Mouse (Mus musculus): ENCODE data around the gene Hs3st5. TPM values are rescaled to one million over a fixed set of nuclear protein-coding genes. Genes with fewer than 3 reads are reported as not detected.

Hs3st5 gene
- polyA plus RNA-seq, 1 experiment from 2014 or later, result 17.5 TPM

DNA sequence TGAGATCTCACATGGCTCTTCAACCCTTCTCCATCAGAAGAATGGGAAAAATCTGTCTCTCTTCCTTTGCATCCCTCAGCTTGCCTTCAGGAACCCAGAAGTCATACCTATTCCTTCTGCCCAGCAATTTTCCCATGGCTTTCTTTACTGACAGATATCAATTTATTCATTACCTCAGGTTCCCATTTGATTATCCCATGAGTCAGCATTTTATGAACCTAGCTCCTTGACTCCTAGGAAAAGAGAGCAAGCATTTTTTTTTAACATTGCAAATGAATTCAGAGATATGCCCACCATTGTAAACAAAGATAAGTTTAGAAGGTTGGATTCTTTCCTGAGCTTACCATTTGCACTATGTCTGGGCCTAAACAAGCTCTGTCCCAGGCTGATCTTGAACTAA is 232.8 kb downstream of the Hs3st5 start:
- Histone ChIP-seq H3K4me1 (replicated peaks) (no peaks in the 10 kb centered on the region), H3K4me2 (replicated peaks) (no peak overlapping the region), H3K27ac (no peak overlapping the region), H3K4me3 (replicated peaks) (no peak overlapping the region), H3K36me3 (no peaks in the 10 kb centered on the region), H3K9ac (replicated peaks) (no peak overlapping the region), H3K27me3 (no peaks in the 10 kb centered on the region), H3K9me3 (no peaks in the 10 kb centered on the region)
- no peak for ATAC-seq

GRCm38 (mm10) chr10:36750021-36750420 is 243.4 kb downstream of the Hs3st5 start:
- H3K36me3 ChIP-seq, result no peaks in the 10 kb centered on the region
- H3K27me3 ChIP-seq, result no peaks in the 10 kb centered on the region
- H3K4me1 ChIP-seq (replicated peaks), result 0 out of 2 replicates have a peak, but pooled peaks cover 7% of the 10 kb centered on the region
- no peak overlapping the region for H3K9ac ChIP-seq (replicated peaks)
- no peaks in the 10 kb centered on the region for H3K9me3 ChIP-seq
- H3K4me3 ChIP-seq (replicated peaks), result no peak overlapping the region
- H3K4me2 ChIP-seq (replicated peaks), result no peak overlapping the region
- no peak overlapping the region for H3K27ac ChIP-seq
- 52% methylated on average over 1 of the region's 1 CpGs for WGBS
- no peak for ATAC-seq

DNA sequence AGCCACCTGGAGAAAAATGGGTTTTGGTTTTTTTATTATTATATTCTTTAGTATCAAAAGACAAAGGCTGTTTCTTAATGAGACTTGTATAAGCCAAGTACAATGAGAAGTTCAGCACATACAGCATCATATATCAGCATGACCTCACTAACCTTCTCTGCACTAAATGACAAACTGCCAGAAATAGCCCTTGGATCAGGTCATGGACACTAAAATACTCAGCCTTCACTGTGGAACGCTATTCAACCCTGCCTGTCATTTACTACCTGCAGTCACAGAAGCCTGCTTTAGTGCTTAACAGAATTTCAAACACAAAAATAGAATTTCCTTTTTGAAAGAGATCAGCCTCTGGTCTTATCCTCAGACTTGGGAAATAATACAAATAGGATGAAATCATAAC is 247.9 kb downstream of the Hs3st5 start:
- H3K4me1 ChIP-seq (replicated peaks), result 0 out of 2 replicates have a peak, but pooled peaks cover 7% of the 10 kb centered on the region
- 60% methylated on average over 1 of the region's 1 CpGs for WGBS
- H3K36me3 ChIP-seq, result no peaks in the 10 kb centered on the region
- H3K27ac ChIP-seq, result no peak overlapping the region
- no peak overlapping the region for H3K4me2 ChIP-seq (replicated peaks)
- H3K9me3 ChIP-seq, result no peaks in the 10 kb centered on the region
- H3K27me3 ChIP-seq, result no peaks in the 10 kb centered on the region
- no peak for ATAC-seq
- no peak overlapping the region for H3K4me3 ChIP-seq (replicated peaks)
- H3K9ac ChIP-seq (replicated peaks), result no peak overlapping the region

- no peak overlapping the region for H3K4me2 ChIP-seq (replicated peaks)
- H3K27me3 ChIP-seq, result no peaks in the 10 kb centered on the region
- ATAC-seq, result no peak
Measured at GRCm38 (mm10) chr10:36773595-36773994, 267.0 kb downstream of the Hs3st5 start.

DNA sequence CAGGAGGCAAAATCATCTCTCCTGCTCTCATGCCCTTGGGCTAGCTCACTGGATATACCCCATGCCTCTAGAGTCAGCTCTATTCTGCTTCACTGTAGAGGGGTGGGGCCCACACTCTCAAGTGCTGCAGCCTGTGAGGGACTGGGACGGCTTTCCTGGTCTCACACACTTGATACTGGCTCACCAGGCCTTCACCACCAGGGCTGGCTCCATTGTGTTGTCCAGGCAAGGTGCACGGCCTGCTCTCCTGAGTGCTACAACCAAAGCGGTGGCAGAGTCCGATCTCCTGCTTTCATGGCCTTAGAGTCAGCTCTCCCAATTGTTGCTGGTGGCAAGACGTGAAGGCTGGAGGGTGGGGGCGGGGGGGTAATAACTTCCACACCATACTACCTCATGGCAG is 268.3 kb downstream of the Hs3st5 start:
- ATAC-seq, result peak; percentile 56; the same call in 1 of the 2 replicates

More at GRCm38 (mm10) chr10:36773595-36773994, 267.0 kb downstream of the Hs3st5 start:
- H3K4me1 ChIP-seq (replicated peaks), result no peaks in the 10 kb centered on the region
- no peak overlapping the region for H3K9ac ChIP-seq (replicated peaks)
- H3K27ac ChIP-seq, result no peak overlapping the region
- no peak overlapping the region for H3K4me3 ChIP-seq (replicated peaks)
- H3K36me3 ChIP-seq, result no peaks in the 10 kb centered on the region
- no peaks in the 10 kb centered on the region for H3K9me3 ChIP-seq

GRCm38 (mm10) chr10:36781641-36782040 is 275.0 kb downstream of the Hs3st5 start:
- ATAC-seq, result no peak
- H3K4me1 ChIP-seq (replicated peaks), result no peaks in the 10 kb centered on the region
- H3K36me3 ChIP-seq, result no peaks in the 10 kb centered on the region
- no peaks in the 10 kb centered on the region for H3K27me3 ChIP-seq
- no peak overlapping the region for H3K4me3 ChIP-seq (replicated peaks)
- no peaks in the 10 kb centered on the region; the same call in 1 of the 2 replicates for H3K9me3 ChIP-seq
- no peak overlapping the region for H3K9ac ChIP-seq (replicated peaks)
- no peak overlapping the region for H3K4me2 ChIP-seq (replicated peaks)
- 62% methylated on average over 1 of the region's 1 CpGs for WGBS
- H3K27ac ChIP-seq, result no peak overlapping the region

More for the DNA sequence above, 268.3 kb downstream of the Hs3st5 start:
- H3K36me3 ChIP-seq, result no peaks in the 10 kb centered on the region
- H3K4me2 ChIP-seq (replicated peaks), result no peak overlapping the region
- H3K4me3 ChIP-seq (replicated peaks), result no peak overlapping the region
- H3K27ac ChIP-seq, result no peak overlapping the region
- WGBS, result 87% methylated on average over 6 of the region's 6 CpGs
- no peaks in the 10 kb centered on the region for H3K4me1 ChIP-seq (replicated peaks)
- H3K9ac ChIP-seq (replicated peaks), result no peak overlapping the region
- no peaks in the 10 kb centered on the region for H3K27me3 ChIP-seq
- H3K9me3 ChIP-seq, result no peaks in the 10 kb centered on the region

GRCm38 (mm10) chr10:36786970-36787369 is 280.4 kb downstream of the Hs3st5 start:
- H3K4me1 ChIP-seq (replicated peaks), result no peaks in the 10 kb centered on the region
- no peak overlapping the region for H3K9ac ChIP-seq (replicated peaks)
- 71% methylated on average over 7 of the region's 7 CpGs for WGBS
- H3K4me2 ChIP-seq (replicated peaks), result no peak overlapping the region
- H3K36me3 ChIP-seq, result no peaks in the 10 kb centered on the region
- no peak overlapping the region for H3K27ac ChIP-seq
- H3K9me3 ChIP-seq, result no peaks in the 10 kb centered on the region; the same call in 1 of the 2 replicates
- H3K4me3 ChIP-seq (replicated peaks), result no peak overlapping the region
- no peaks in the 10 kb centered on the region for H3K27me3 ChIP-seq
- peak; percentile 20; the same call in 1 of the 2 replicates for ATAC-seq

DNA sequence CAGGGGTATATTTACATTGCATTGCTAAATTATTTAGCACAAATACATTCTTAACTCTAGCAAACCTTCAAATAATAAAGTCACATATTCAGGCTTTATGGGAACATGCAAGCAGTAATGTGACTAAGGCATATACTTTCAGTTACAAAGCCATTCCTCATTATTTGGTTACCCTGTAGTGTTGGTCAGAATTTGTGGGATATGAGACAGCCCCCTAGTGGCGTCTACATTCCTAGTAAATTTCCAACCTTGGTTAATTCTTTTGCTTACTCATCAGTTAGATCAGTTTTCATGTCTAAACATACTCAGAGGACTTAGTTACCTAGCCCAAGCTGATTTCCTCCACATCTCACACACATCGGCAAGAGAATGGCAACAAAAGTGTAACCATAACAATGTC is 285.2 kb downstream of the Hs3st5 start:
- Histone ChIP-seq H3K27ac (no peak overlapping the region), H3K9me3 (no peaks in the 10 kb centered on the region), H3K27me3 (no peaks in the 10 kb centered on the region), H3K4me3 (replicated peaks) (no peak overlapping the region), H3K9ac (replicated peaks) (no peak overlapping the region), H3K4me2 (replicated peaks) (no peak overlapping the region), H3K36me3 (no peaks in the 10 kb centered on the region), H3K4me1 (replicated peaks) (no peaks in the 10 kb centered on the region)
- WGBS, result 42% methylated on average over 2 of the region's 2 CpGs
- ATAC-seq, result peak; percentile 72

- H3K9ac ChIP-seq (replicated peaks), result no peak overlapping the region
- no peaks in the 10 kb centered on the region; the same call in 1 of the 2 replicates for H3K4me1 ChIP-seq (replicated peaks)
- H3K4me2 ChIP-seq (replicated peaks), result no peak overlapping the region
- no peak overlapping the region for H3K4me3 ChIP-seq (replicated peaks)
- no peaks in the 10 kb centered on the region for H3K27me3 ChIP-seq
- H3K36me3 ChIP-seq, result no peaks in the 10 kb centered on the region
- H3K9me3 ChIP-seq, result no peaks in the 10 kb centered on the region
- ATAC-seq, result no peak
- no peak overlapping the region for H3K27ac ChIP-seq
Measured at GRCm38 (mm10) chr10:36795311-36795710, 288.7 kb downstream of the Hs3st5 start.

DNA sequence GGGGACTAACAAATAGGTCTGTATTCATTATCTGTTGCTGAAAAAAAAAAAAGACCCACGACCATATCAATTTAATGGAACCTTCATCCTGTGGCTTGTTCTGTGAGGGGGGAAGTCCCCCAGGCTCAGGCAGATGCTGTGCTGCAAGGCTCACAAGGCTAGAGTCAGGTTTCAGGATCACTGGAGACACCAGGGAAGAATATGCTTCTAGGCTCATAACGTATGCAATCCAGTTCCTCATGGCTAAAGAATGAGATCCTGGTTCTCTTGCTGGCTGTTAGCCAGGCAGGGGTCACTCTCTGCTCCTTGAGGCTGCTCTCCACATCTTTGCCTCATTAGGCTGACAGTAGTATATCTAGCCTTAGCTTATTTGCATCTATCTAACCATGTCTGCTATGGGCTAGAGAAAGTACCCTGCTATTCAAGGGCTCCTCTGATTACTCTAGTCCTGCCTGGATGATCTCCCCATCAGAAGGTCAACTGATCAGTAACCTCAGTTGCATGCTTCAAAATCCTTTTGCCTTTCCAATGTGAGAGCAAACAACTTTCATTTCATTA is 294.4 kb downstream of the Hs3st5 start:
- Histone ChIP-seq H3K9ac (replicated peaks) (no peak overlapping the region), H3K9me3 (no peaks in the 10 kb centered on the region), H3K4me2 (replicated peaks) (no peak overlapping the region), H3K36me3 (no peaks in the 10 kb centered on the region), H3K27me3 (no peaks in the 10 kb centered on the region), H3K4me3 (replicated peaks) (no peak overlapping the region), H3K27ac (no peak overlapping the region), H3K4me1 (replicated peaks) (peaks cover 6% of the 10 kb centered on the region; the same call in 1 of the 2 replicates)
- no peak for ATAC-seq
- 37% methylated on average over 2 of the region's 2 CpGs for WGBS

- Histone ChIP-seq H3K27ac (no peak overlapping the region), H3K27me3 (no peaks in the 10 kb centered on the region), H3K4me3 (replicated peaks) (no peak overlapping the region), H3K4me2 (replicated peaks) (no peak overlapping the region), H3K36me3 (no peaks in the 10 kb centered on the region), H3K4me1 (replicated peaks) (peaks cover 8% of the 10 kb centered on the region; the same call in 1 of the 2 replicates), H3K9me3 (no peaks in the 10 kb centered on the region), H3K9ac (replicated peaks) (no peak overlapping the region)
- ATAC-seq, result no peak
- 8% methylated on average over 2 of the region's 2 CpGs for WGBS
Measured at GRCm38 (mm10) chr10:36803705-36804104, 297.1 kb downstream of the Hs3st5 start.

DNA sequence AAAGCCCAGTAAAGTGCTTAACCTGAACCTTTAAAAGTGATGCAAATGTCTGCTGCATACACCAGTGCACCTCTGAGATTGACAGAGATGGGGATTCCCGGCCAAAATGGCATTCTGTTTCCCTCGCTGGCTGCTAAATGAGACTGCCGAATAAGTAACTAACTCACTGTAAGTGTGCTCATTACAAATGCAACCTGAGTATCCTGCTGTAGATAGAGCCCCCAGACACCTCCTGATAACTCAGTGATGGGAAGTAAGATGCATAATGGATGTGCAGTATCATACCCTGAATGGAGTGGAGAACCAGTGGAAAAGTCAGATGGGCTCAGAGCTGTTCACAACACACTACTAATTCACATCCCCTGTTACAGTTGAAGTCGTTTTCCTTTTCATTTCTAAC is 298.7 kb downstream of the Hs3st5 start:
- H3K9me3 ChIP-seq, result no peaks in the 10 kb centered on the region
- no peaks in the 10 kb centered on the region for H3K36me3 ChIP-seq
- H3K4me2 ChIP-seq (replicated peaks), result no peak overlapping the region
- H3K4me3 ChIP-seq (replicated peaks), result no peak overlapping the region
- H3K27me3 ChIP-seq, result no peaks in the 10 kb centered on the region
- H3K4me1 ChIP-seq (replicated peaks), result peaks cover 8% of the 10 kb centered on the region; the same call in 1 of the 2 replicates
- no peak overlapping the region for H3K9ac ChIP-seq (replicated peaks)
- H3K27ac ChIP-seq, result no peak overlapping the region
- peak; percentile 81 for ATAC-seq
- WGBS, result 40% methylated on average over 4 of the region's 4 CpGs

- ATAC-seq, result 0 out of 2 replicates have a peak, but pooled peaks have one; percentile 41
- Histone ChIP-seq H3K9me3 (no peaks in the 10 kb centered on the region), H3K9ac (replicated peaks) (no peak overlapping the region), H3K4me1 (replicated peaks) (peaks cover 8% of the 10 kb centered on the region; the same call in 1 of the 2 replicates), H3K4me3 (replicated peaks) (no peak overlapping the region), H3K36me3 (no peaks in the 10 kb centered on the region), H3K27ac (no peak overlapping the region), H3K4me2 (replicated peaks) (no peak overlapping the region), H3K27me3 (no peaks in the 10 kb centered on the region)
- 72% methylated on average over 5 of the region's 5 CpGs for WGBS
Measured at GRCm38 (mm10) chr10:36805788-36806187, 299.2 kb downstream of the Hs3st5 start.
